Comparison of ENCODE assay signal across 8 mouse cellular contexts in genomic region chr10:60830556-60831350, GRCm38 (mm10). TPM values are rescaled to one million over a fixed set of nuclear protein-coding genes. Genes with fewer than 3 reads are reported as not detected.
DNase-seq lines count a peak whose midpoint lies in the region; ATAC-seq and TF ChIP-seq lines count a peak whose summit lies in the region.

No protein-coding gene starts in this region.

- peak overlapping the region; percentile 84 for H3K4me2 ChIP-seq in heart, embryonic 12.5 days

- peaks cover 10% of the 10 kb centered on the region for H3K4me1 ChIP-seq in brown adipose tissue, adult 24 weeks (ENCODE audit: control insufficient read depth, insufficient read depth, insufficient read length, low read length)
- H3K4me1 ChIP-seq in heart, embryonic 12.5 days (replicated peaks) = peaks cover 44% of the 10 kb centered on the region
- H3K4me1 ChIP-seq in limb, embryonic 10.5 days = peaks cover 60% of the 10 kb centered on the region
- H3K4me1 ChIP-seq in olfactory bulb, adult 2 months (ENCODE audit: control insufficient read depth, insufficient read depth, low read length) = peaks cover 35% of the 10 kb centered on the region

- peak overlapping the region; percentile 92 for H3K9ac ChIP-seq in heart, embryonic 12.5 days

- 0 out of 2 replicates have a peak, but pooled peaks have one; percentile 17 for ATAC-seq in heart, embryonic 12.5 days (ENCODE audit: insufficient number of reproducible peaks, low FRiP score)

- TF ChIP-seq POLR2A in olfactory bulb, adult 2 months (IDR thresholded peaks at IDR 0.05; ENCODE audit: insufficient read depth, low read depth, low read length) = no peak

- H3K4me3 ChIP-seq in left cerebral cortex, adult 2 months = peak overlapping the region; percentile 59
- H3K4me3 ChIP-seq in brown adipose tissue, adult 24 weeks (ENCODE audit: insufficient read depth, low read depth, low read length) = peak overlapping the region; percentile 69
- H3K4me3 ChIP-seq in heart, embryonic 12.5 days = peak overlapping the region; percentile 70
- peak overlapping the region; percentile 86 for H3K4me3 ChIP-seq in limb, embryonic 10.5 days
- peak overlapping the region; percentile 61 for H3K4me3 ChIP-seq in olfactory bulb, adult 2 months (ENCODE audit: insufficient read depth, low read depth, low read length)

- H3K9me3 ChIP-seq in heart, embryonic 12.5 days (replicated peaks) = no peaks in the 10 kb centered on the region
- no peaks in the 10 kb centered on the region for H3K9me3 ChIP-seq in limb, embryonic 10.5 days (replicated peaks)

- no peaks in the 10 kb centered on the region for H3K27me3 ChIP-seq in heart, embryonic 12.5 days (replicated peaks)
- H3K27me3 ChIP-seq in limb, embryonic 10.5 days (ENCODE audit: low read depth, poor library complexity, severe bottlenecking) = peaks cover 54% of the 10 kb centered on the region

- no peaks in the 10 kb centered on the region for H3K36me3 ChIP-seq in heart, embryonic 12.5 days
- 0 out of 2 replicates have a peak, but pooled peaks cover 4% of the 10 kb centered on the region for H3K36me3 ChIP-seq in limb, embryonic 10.5 days

- peak in 1 of 2 experiments; percentile 26 for DNase-seq in left cerebral cortex, adult 2 months (ENCODE audit: extremely low spot score in 1 of 2, low spot score in 2 of 2)
- no peak for DNase-seq in left cerebral cortex, adult 18-20 months (ENCODE audit: low spot score in 2 of 2)
- DNase-seq in limb, embryonic 10.5 days (ENCODE audit: low spot score) = peak; percentile 60
- no peak for DNase-seq in adrenal gland, adult 8-10 months
- DNase-seq in right cerebral cortex, adult 2 months (ENCODE audit: low spot score in 2 of 2) = no peak

- TF ChIP-seq CTCF in left cerebral cortex, adult 2 months (IDR thresholded peaks at IDR 0.05) = no peak
- TF ChIP-seq CTCF in olfactory bulb, adult 2 months (IDR thresholded peaks at IDR 0.05; ENCODE audit: insufficient read depth, low read depth, low read length) = no peak

- intact Hi-C loops in left cerebral cortex, adult 2 months (cut with DNase I) = loop anchor here (1.0 to 10.0 kb wide), 3 partner anchors 51 to 184 kb away; no protein-coding TSS in a partner anchor

- WGBS in heart, embryonic 12.5 days = under 1% methylated on average over 78 of the region's 78 CpGs
- under 1% methylated on average over 78 of the region's 78 CpGs for WGBS in limb, embryonic 10.5 days
- WGBS in olfactory bulb, adult 2 months = under 1% methylated on average over 78 of the region's 78 CpGs

- peak overlapping the region; percentile 40; the same call in 1 of the 2 replicates for H3K27ac ChIP-seq in left cerebral cortex, adult 2 months
- H3K27ac ChIP-seq in brown adipose tissue, adult 24 weeks (replicated peaks; ENCODE audit: low read depth, low read length) = peak overlapping the region; percentile 43
- peak overlapping the region; percentile 91 for H3K27ac ChIP-seq in heart, embryonic 12.5 days (ENCODE audit: poor library complexity, severe bottlenecking)
- H3K27ac ChIP-seq in limb, embryonic 10.5 days = peak overlapping the region; percentile 93
- H3K27ac ChIP-seq in olfactory bulb, adult 2 months (ENCODE audit: insufficient read depth, low read depth, low read length) = no peak overlapping the region

RNA-seq across cellular contexts. Expression of gene Unc5b, which starts 0.6 kb away (rescaled TPM):
- total RNA-seq in left cerebral cortex, adult 2 months (2021) = 10 to 100 TPM in 1 of 2 experiments, 1 to 10 TPM in 1; 9.0 to 10.3 TPM
- 10 to 100 TPM in 1 of 2 experiments, 1 to 10 TPM in 1; 9.3 to 10.3 TPM for total RNA-seq in left cerebral cortex, adult 18-20 months (2021)
- 1.7 and 2.5 TPM in 2 replicates for polyA plus RNA-seq in brown adipose tissue, adult 24 weeks (2012; ENCODE audit: insufficient read depth, insufficient read length, missing spikeins)
- polyA plus RNA-seq in heart, embryonic 12.5 days (2016; fragmentation: Nextera tagmentation; extraction: Ambion mirVana) = 18.4 and 18.7 TPM in 2 replicates
- 10.2 and 11.8 TPM in 2 replicates for polyA plus RNA-seq in limb, embryonic 10.5 days (2016; fragmentation: Nextera tagmentation; extraction: Ambion mirVana)
- not detected in 2 replicates for polyA plus RNA-seq in olfactory bulb, adult 2 months (2012; ENCODE audit: insufficient read depth, insufficient read length, low replicate concordance, missing spikeins)
- total RNA-seq in adrenal gland, adult 8-10 months (2022) = 1 to 10 TPM; 3.9 to 7.9 (median 6.1) TPM
